Mouse (Mus musculus) layer of hippocampus, adult 2 months (tissue): ENCODE data around the gene Ccdc22. TPM values are rescaled to one million over a fixed set of nuclear protein-coding genes. Genes with fewer than 3 reads are reported as not detected.

Experiments used
- DNase-seq, 2 experiments: peaks; one replicate each; pipeline ENCODE4 v3.0.0; 2022; ENCODE audit warnings: low spot score in 2 of 2
- H3K27ac ChIP-seq: fragments of 200-600 bp; 2 replicates; pipeline ENCODE4 v1.8.1; 2022
- H3K4me3 ChIP-seq: fragments of 200-600 bp; 2 replicates; pipeline ENCODE4 v1.8.1; 2022; ENCODE audit warnings: mild to moderate bottlenecking
- CTCF ChIP-seq: fragments of 200-600 bp; conservative IDR thresholded peaks from 2 replicates; pipeline ENCODE4 v1.8.1; 2022; ENCODE audit warnings: antibody characterized with exemption, mild to moderate bottlenecking, moderate library complexity
- long read RNA-seq, 2 experiments: library from polyadenylated mRNA; stranded (forward); transcript quantifications; one replicate each; pipeline ENCODE4 v2.0.0; 2021; ENCODE audit warnings: borderline mapping rate in 2 of 2
- total RNA-seq, 2 experiments: library from RNA; stranded (reverse); gene quantifications; 2 replicates each; pipeline ENCODE4 v1.2.3; 2021

Gene Ccdc22
- 10 to 100 TPM; 25.3 to 25.5 TPM for total RNA-seq
- long read RNA-seq, experiment 1, transcript Ccdc22-201 (17 exons, 2,353 nt): major isoform, 30 of 31 reads
- long read RNA-seq, experiment 1, partial matches to known transcripts: 1 of 31 reads
- long read RNA-seq, experiment 1, other reads (novel, unspliced or antisense): 0 of 31 reads
- long read RNA-seq, experiment 2, transcript Ccdc22-201 (17 exons, 2,353 nt): major isoform, 25 of 25 reads
- long read RNA-seq, experiment 2, partial matches to known transcripts: 0 of 25 reads
- long read RNA-seq, experiment 2, other reads (novel, unspliced or antisense): 0 of 25 reads

DNA sequence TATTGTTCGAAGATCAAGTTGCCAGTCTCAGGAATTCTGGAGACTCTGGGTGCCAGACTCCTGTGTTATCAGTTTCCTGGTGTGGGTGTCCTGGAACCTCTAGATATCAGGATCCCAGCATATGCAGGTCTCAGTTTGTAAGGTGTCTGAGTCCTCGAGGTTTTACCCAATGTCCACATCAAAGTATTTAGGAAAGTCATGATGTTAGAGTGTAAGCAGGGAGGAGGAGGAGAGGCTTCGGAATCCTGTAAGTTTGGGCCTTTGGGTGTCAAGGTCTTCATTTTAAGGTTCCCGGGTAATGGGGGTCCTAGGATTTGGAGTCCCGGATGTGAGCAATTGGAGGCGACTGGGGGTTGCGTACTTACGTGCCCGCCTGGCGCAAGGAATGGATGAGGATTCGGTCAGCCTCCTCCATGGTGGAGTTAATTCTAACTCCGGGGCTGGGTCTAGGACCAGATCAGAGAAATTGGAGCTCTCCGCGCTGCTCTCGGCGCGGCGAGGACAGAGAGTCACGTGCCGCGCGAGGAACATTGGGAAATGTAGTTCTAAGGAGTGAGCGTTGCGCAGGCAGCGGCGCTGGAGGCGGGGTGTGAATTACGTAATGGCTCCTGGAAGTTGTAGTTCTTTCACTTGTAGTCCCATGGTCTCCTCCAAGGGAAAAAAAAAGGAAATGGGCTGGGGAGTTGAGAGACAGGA is at the start of gene Ccdc22:
TSS of gene Ccdc22 (minus strand) at position 639 of the 696 bp plus-strand sequence.
- peak within 1 kb of the TSS; percentile 65 for H3K4me3 ChIP-seq
- H3K27ac ChIP-seq: peak within 1 kb of the TSS; percentile 88
- peak; percentile 75 to 84 for DNase-seq
- TF ChIP-seq CTCF: no peak

DNA sequence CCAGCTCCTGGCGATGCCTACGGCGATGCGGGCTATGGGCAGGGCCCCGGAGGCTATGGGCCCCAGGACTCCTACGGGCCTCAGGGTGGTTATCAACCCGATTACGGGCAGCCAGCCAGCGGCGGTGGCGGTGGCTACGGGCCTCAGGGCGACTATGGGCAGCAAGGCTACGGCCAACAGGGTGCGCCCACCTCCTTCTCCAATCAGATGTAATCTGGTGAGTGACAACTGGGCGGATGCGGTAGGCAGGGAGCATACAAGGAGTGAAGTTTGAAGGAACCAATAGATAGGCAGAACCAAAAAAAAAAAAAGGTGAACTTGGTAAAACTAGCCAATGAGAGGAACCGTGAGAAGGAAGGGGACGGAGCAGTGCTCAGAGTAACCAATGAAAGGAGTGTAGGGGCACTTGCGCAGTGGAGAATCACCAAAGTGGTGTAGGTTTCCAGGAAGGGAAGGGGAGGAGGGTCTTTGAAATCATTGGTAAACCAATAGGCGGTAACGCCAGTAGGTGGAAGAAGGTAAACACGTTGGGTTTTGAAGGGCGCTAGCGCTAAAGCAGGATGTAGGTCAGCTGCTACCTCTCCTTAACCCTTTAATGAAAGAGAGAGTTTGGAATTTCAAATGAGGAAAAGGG is 43.5 kb upstream of the Ccdc22 start:
- peak; percentile 47 for TF ChIP-seq CTCF
- peak overlapping the region; percentile 88 for H3K27ac ChIP-seq
- peak overlapping the region; percentile 53 for H3K4me3 ChIP-seq
- DNase-seq: peak; percentile 47 to 67

DNA sequence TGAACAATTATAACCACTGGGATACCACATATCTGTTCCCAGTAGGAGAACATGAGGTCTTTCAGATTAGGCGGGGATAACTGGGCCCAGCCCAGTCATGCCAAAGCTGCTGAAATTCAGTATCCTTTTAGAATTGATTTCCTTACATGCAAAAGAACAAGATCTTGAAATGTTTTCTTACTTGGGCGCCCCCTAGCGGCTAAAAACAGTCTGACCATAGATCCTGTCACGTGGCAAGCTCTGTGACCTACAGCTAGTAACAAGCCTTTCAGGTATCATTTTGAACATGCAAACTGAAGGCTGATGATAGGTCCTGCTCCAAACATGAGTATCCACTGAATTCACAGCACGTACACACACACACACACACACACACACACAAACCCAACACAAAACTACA is 40.0 kb upstream of the Ccdc22 start:
- peak in 1 of 2 experiments; percentile 79 for DNase-seq
- peak; percentile 80 for TF ChIP-seq CTCF
- no peak overlapping the region for H3K27ac ChIP-seq
- no peak overlapping the region for H3K4me3 ChIP-seq

DNA sequence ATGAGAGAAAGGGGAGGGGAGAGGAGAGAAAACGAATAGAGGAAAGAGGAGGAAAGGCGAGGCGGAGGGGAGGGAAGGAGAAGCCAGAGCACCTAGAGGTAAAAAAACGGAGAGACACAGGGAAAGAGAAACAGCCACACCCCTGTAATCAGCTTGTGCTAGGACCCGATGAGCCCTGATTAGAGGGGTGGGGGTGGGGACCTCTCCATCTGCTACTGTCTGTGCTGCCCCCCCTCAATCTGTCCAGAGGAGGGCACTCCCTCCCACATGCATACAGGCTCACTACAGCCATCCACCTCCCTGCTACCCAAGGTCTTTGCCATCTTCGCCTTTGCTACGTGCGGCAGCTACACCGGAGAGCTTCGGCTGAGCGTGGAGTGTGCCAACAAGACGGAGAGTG is 35.5 kb upstream of the Ccdc22 start:
- H3K4me3 ChIP-seq: peak overlapping the region; percentile 30
- TF ChIP-seq CTCF: no peak
- 0 out of 2 replicates have a peak overlapping the region, but pooled peaks have one; percentile 14 for H3K27ac ChIP-seq
- no peak for DNase-seq

DNA sequence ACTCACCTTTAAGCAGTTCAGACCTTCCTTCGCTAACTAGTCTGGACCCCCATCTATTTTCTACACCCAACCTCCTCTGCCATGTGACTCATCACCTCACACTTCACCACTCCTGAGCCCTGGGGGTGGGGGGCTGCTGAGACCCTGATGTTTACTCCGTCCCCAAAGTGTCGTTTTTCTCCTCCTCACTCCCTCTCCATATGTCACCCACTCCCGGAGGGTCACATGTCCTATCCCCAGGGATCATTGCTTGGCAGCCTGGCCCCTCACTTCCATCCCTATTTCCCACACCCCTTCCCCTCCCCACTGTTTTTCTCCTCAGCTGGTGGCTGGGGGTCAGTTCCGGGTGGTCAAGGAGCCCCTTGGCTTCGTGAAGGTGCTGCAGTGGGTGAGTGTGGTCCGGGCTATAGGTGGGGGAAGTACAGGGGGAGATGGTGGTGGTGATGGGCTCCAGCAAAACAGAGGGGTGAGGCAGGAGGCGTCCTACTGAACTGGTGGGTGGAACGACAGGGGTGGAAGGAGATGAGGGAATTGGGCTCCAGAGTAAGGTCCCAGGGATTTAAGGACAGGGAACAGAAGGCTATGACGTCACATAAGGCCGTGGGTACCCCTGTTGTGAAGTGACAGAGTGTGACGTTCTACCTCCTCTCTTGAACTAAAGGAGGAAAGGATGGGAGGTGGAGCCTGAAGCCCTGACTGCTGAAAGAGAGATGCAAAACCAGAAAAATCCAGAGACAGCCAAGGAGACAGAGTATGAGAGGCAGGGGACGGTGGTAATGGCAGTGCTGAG is 34.4 kb upstream of the Ccdc22 start:
- TF ChIP-seq CTCF: no peak
- DNase-seq: no peak

DNA sequence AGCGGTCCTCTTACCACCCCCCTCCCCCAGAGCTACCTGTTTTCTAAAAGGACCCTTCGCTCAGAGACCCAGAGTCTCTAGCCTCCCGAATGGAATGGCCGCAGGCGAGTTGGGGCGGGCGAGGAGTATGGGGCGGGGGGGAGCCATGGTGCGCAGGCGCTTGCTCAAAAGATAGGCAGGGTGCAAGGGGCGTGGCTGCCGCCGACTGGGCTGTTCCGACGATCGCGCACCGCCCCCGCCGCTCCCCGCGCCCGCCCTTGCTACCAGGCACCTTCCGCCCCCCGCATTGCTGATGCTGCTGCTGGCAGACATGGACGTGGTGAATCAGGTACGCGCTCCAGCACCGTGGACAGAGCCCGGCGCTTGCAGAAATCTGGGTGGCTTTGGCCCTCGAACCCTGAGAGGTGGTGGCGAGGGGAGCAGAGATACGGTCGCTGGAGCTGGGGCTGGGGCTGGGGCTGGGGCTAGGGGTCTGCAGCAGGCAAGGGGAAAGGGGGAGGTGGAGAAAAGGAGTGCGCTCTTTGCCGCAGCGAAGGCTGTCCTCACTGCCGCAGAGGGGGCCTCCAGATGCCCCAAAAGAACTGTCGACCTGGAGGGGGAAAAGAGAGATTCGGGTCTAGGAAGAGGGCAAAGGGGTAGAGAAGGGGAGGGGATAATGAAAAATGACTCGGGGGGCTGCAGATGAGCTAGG is 33.2 kb upstream of the Ccdc22 start, which contains the start of gene Syp:
TSS of gene Syp (plus strand) at position 71 of the 691 bp plus-strand sequence.
- no peak for TF ChIP-seq CTCF
- peak; percentile 86 to 90 for DNase-seq
- Histone ChIP-seq H3K4me3 (peak within 1 kb of the TSS; percentile 58), H3K27ac (peak within 1 kb of the TSS; percentile 90)

More for the DNA sequence above, 34.4 kb upstream of the Ccdc22 start:
- Histone ChIP-seq H3K27ac (peak overlapping the region; percentile 90), H3K4me3 (peak overlapping the region; percentile 58)

DNA sequence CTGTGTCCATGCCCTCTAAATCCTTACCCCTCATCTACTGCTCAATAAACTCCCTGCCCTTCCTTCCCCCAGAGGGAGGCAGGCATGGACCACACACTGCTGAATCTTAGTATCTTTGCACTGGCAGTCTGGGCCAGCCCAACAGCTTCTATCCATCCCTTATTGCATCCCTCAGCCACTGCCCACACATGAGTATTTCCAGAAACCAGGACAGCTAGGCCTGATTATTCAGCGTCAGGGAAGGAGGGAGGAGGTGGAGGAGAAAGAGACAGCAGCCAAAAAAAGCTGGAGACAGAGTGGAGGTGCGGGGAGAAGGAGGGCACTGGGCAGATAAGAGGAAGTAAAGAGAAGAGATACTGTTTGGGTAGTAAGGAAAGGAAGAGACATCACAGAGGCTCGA is 29.8 kb upstream of the Ccdc22 start:
- no peak for DNase-seq
- TF ChIP-seq CTCF: no peak
- Histone ChIP-seq H3K27ac (peak overlapping the region; percentile 18; the same call in 1 of the 2 replicates), H3K4me3 (no peak overlapping the region)

DNA sequence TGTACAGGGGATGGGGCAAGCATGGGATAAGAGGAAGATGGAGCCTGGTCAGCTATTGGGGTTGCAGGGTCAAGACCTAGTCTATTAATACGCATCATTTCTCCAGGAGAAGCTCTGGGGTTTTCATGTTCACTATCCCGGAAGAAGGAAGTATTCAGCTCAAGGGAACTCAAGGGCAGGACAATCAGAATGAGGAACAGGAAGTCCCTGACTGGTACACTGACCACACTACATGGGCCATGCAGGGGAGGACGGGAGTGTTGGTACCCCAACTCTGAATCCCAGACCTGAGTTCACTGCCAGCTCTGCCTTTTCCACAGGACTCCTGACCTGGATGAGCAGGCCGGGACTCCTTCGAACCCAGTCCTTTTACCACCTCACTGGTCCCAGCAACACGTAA is 27.2 kb upstream of the Ccdc22 start:
- DNase-seq: no peak
- TF ChIP-seq CTCF: no peak
- Histone ChIP-seq H3K27ac (no peak overlapping the region), H3K4me3 (no peak overlapping the region)

DNA sequence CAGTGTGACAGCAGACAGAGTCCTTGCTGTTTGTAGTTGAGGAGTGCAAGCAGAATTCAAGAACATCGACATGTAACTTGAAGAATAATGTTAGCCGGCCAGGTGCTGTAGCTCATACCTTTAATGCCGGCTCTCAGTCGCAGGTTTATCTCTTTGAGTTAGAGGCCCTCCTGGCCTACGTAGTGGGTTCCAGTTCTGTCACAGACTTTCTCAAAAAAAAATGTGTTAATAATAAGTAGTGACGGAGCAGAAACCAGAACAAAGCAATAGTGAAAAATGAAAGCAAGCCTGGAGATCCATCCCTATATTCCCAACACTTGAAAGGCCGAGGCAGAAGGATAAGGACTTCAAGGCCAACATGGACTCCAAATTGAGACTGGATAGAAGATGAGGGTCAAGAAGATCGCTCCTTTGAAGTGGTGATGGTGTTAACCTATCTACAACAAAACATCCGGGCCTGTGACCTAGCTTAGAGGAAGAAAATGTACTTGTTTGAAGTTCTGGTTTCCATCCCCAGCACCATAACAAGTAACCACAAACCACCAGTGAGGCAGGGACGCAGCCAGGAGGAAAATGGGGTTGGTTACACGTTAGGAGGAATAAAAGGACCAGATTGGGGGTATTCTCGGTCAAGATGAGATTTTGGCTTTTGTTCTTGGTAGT is 12.7 kb upstream of the Ccdc22 start:
- no peak overlapping the region for H3K27ac ChIP-seq
- no peak for DNase-seq
- no peak for TF ChIP-seq CTCF
- H3K4me3 ChIP-seq: no peak overlapping the region

DNA sequence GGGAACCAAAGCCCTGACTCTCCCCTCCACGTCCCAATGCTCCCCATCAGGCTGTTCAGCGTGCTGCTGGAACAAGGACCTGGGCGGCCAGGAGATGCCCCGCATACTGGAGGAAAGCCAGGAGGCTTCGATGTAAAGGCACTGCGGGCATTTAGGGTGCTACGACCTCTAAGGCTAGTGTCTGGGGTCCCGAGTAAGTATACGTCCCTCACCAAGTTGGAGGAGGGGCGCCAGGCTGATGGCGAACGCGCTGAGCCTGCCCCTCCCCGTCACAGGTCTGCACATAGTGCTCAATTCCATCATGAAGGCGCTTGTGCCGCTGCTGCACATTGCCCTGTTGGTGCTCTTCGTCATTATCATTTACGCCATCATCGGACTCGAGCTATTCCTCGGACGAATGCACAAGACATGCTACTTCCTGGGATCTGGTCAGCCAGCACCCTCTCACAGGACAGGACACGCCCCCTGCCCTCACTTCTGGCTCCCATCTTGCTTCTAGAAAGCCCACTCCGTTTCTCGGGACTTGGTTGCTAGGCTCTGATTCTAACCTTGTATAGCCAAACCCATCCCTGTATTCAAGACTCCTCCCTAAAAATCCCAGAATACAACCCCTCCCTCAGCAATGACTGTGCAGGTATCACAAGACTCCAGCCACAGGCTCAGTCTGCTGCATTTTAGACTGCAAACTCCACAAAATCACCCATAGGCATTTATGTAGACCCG is 5.4 kb upstream of the Ccdc22 start:
- peak overlapping the region; percentile 59 for H3K4me3 ChIP-seq
- TF ChIP-seq CTCF: no peak
- DNase-seq: peak in 1 of 2 experiments; percentile 7
- H3K27ac ChIP-seq: peak overlapping the region; percentile 75

DNA sequence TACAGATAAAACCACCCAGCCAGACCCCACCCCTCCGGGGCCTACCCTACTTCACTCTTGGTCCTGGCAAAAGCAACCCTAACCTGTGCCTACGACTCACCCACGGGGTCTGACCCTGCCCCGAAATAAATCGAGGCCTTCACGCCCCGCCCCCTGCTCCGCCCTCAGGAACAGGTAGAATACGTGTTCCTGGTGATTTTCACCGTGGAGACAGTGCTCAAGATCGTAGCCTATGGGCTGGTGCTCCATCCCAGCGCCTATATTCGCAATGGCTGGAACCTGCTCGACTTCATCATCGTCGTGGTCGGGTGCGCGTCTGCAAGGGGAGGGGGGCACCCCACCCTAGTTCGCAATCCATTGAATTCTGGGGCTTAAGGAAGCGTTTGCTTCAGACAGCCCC is 4.7 kb upstream of the Ccdc22 start:
- peak overlapping the region; percentile 59 for H3K4me3 ChIP-seq
- no peak for TF ChIP-seq CTCF
- peak in 1 of 2 experiments; percentile 6 for DNase-seq
- H3K27ac ChIP-seq: peak overlapping the region; percentile 75
